Mouse (Mus musculus) limb, embryonic 11.5 days (tissue): Measurements from ENCODE around the gene Nipal3. TPM values are rescaled to one million over a fixed set of nuclear protein-coding genes. Genes with fewer than 3 reads are reported as not detected.
A peak's percentile ranks its signal among the peaks of the same experiment; 100 is the strongest.

Experiments used
- ATAC-seq: fragments of 200-750 bp; cut with Nextera tagmentation; 2 replicates; pipeline ENCODE4 v1.8.0; 2017; ENCODE audit warnings: low read depth; ENCODE audit not compliant: insufficient number of reproducible peaks, low FRiP score, low TSS enrichment
- DNase-seq: peaks from one replicate; pipeline ENCODE4 v3.0.0-alpha.2; 2015; ENCODE audit warnings: low spot score
- H3K27ac ChIP-seq: fragments of 300-500 bp; sonication (generic); replicated peaks from 2 replicates; pipeline ENCODE4 v1.5.1; 2014; ENCODE audit warnings: low read depth, mild to moderate bottlenecking, low read length
- H3K27me3 ChIP-seq: fragments of 300-500 bp; sonication (generic); 2 replicates; pipeline ENCODE4 v1.6.1; 2014; ENCODE audit warnings: mild to moderate bottlenecking, low read length, mixed read lengths; ENCODE audit not compliant: control insufficient read depth, insufficient read depth
- H3K36me3 ChIP-seq: fragments of 300-500 bp; sonication (generic); 2 replicates; pipeline ENCODE4 v1.6.1; 2014; ENCODE audit warnings: mild to moderate bottlenecking, low read length, moderate library complexity, mixed read lengths; ENCODE audit not compliant: control insufficient read depth, insufficient read depth
- H3K4me1 ChIP-seq: fragments of 300-500 bp; sonication (generic); 2 replicates; pipeline ENCODE4 v1.6.1; 2014; ENCODE audit warnings: low read length, mixed read lengths; ENCODE audit not compliant: control insufficient read depth, insufficient read depth
- H3K4me2 ChIP-seq: fragments of 300-500 bp; sonication (generic); 2 replicates; pipeline ENCODE4 v1.6.1; 2014; ENCODE audit warnings: low read depth, mild to moderate bottlenecking, moderate library complexity; ENCODE audit not compliant: severe bottlenecking
- H3K4me3 ChIP-seq: fragments of 300-500 bp; sonication (generic); 2 replicates; pipeline ENCODE4 v1.5.1; 2014; ENCODE audit warnings: low read depth, low read length
- H3K9ac ChIP-seq: fragments of 300-500 bp; sonication (generic); 2 replicates; pipeline ENCODE4 v1.6.1; 2014; ENCODE audit warnings: mild to moderate bottlenecking, low read length
- H3K9me3 ChIP-seq: fragments of 300-500 bp; sonication (generic); 2 replicates; pipeline ENCODE4 v1.6.1; 2016; ENCODE audit warnings: low read length; ENCODE audit not compliant: control insufficient read depth
- WGBS: fragments of 180-500 bp; shearing (Covaris S2); extraction: QIAGEN DNeasy Blood & Tissue Kit; methylation state at CpG from one replicate; pipeline ENCODE4 v1.1.7; 2014; 5-methylcytosine and 5-hydroxymethylcytosine counted together
- polyA plus RNA-seq: library from polyadenylated mRNA; unstranded; fragments of >200 nt; fragmentation: Nextera tagmentation; extraction: Ambion mirVana; gene quantifications from 2 replicates; pipeline ENCODE4 v1.2.1, GENCODE M21; 2014

The Nipal3 gene
- polyA plus RNA-seq, 1 experiment from 2014 or later = 2.1 TPM

DNA sequence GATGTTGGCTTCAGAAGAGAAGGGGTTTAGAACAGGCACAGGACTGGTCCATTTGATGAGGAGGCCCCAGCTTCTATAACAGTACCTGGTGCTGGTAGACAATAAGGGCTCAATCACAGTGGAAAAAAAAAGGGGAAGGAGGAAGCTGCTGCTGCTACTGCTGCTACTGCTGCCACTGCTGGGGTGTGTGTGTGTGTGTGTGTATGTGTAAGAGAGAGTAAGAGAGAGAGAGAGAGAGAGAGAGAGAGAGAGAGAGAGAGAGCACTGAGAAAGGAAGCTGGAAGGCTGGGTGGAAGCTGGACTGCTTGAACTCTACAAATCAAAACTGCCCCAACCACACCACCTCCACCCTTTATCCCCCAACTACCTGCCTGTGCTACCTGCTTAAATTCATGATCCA is 56.9 kb downstream of the Nipal3 start:
- Histone ChIP-seq H3K27ac (no peak overlapping the region), H3K9me3 (no peaks in the 10 kb centered on the region), H3K4me2 (no peak overlapping the region), H3K27me3 (no peaks in the 10 kb centered on the region), H3K9ac (no peak overlapping the region), H3K36me3 (no peaks in the 10 kb centered on the region), H3K4me3 (no peak overlapping the region), H3K4me1 (0 out of 2 replicates have a peak, but pooled peaks cover 9% of the 10 kb centered on the region)
- ATAC-seq = no peak
- DNase-seq = no peak

DNA sequence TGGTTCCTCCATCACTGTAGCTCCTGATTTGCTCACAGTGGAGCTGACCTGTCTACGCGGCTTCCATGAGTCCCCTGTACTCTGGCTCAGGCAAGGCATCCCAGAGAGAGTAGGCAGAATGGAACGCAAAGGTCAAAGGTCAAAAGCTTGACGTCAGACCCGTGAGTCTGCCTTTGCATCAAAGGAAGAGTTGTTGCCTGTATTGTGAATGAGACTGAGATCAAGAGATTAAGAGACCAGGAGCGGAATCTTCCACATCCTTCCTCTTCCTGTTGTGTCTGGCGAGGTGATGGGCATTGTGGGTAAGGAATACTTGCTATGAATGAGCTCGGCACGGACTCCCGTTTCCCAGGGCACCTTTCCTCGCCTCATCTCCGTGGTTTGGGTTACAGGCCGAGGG is 58.5 kb downstream of the Nipal3 start:
- Histone ChIP-seq H3K4me1 (0 out of 2 replicates have a peak, but pooled peaks cover 9% of the 10 kb centered on the region), H3K27ac (no peak overlapping the region), H3K9me3 (no peaks in the 10 kb centered on the region), H3K36me3 (no peaks in the 10 kb centered on the region), H3K9ac (no peak overlapping the region), H3K4me2 (no peak overlapping the region), H3K27me3 (no peaks in the 10 kb centered on the region), H3K4me3 (no peak overlapping the region)
- DNase-seq (no peak), ATAC-seq (no peak)
- WGBS = 67% methylated on average over 13 of the region's 13 CpGs

DNA sequence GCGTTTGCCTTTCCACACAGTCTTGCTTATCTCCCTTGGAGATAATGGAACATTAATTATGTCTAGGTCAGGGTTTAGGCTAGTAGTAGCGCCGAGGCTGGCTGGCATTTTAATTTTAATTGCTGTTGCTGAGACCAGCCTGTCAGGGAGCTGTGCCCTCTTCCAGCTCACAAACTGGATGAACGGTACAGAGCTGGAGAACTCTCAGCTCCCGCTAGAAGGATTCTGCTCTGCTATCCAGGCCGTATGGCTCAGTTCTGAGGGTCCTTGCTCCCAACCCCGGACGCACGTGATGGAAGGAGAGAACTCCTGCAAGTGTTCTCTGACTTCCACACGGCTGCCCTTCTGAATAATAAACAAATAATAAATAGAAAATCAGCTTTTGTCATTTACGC is 60.4 kb downstream of the Nipal3 start:
- Histone ChIP-seq H3K27ac (no peak overlapping the region), H3K4me2 (peak overlapping the region; percentile 85), H3K4me1 (0 out of 2 replicates have a peak, but pooled peaks cover 9% of the 10 kb centered on the region), H3K36me3 (no peaks in the 10 kb centered on the region), H3K9ac (peak overlapping the region; percentile 51; the same call in 1 of the 2 replicates), H3K9me3 (no peaks in the 10 kb centered on the region), H3K27me3 (no peaks in the 10 kb centered on the region), H3K4me3 (peak overlapping the region; percentile 60)
- no peak for DNase-seq
- no peak for ATAC-seq
- 25% methylated on average over 11 of the region's 11 CpGs for WGBS

DNA sequence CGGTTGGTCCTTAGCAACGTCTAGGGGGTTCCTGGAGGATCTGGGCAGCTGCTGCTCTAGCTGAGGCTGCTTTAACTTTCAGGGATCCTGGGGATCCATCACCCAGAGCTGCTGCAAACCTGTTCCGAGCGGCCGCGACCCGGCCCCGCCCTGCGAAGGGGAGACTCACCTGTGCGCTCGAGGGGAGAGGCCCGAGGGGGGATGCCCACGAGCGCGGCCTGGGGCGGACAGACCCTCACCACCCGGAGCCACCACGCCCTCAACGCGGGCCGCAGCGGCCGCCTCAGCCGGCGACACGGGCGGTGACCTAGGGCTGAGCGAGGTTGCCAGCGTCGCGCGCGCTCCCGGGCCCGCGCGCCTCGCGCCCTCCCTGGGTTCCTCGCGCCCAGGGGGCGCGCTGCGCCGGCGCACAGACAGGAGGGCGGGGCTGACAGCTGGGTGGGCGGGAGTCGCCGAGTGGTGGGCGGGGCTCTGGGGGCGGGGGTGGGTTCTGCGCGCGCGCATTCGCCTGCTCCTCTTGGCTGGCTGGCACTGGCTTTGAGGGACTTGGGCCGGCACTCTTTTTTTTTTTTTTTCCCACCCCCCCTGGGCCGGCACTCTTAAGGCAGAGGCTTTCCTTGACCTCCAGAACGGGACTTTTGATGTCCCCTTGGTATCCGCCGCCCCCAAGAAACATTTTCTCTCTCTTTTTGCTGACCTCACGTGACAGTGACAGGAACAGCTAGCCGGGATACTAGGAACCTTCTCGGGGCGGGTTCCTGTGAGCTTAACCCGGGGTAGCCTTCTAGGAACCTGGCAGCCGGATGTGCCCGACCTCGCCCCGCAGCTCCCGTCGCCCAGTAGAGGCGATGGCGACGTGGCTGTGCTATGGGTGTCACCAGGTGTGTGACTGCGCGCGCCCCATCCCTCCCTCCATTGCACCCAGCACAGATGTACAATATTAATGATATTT is 61.1 kb downstream of the Nipal3 start, which contains the start of gene Rcan3:
TSS of gene Rcan3 (minus strand) at position 411 of the 952 bp plus-strand sequence.
- under 1% methylated on average over 54 of the region's 79 CpGs for WGBS
- Histone ChIP-seq H3K4me2 (peak within 1 kb of the TSS; percentile 85), H3K9ac (peak within 1 kb of the TSS; percentile 78), H3K9me3 (no peaks in the 10 kb centered on the region), H3K27me3 (no peaks in the 10 kb centered on the region), H3K4me3 (peak within 1 kb of the TSS; percentile 60), H3K4me1 (0 out of 2 replicates have a peak, but pooled peaks cover 9% of the 10 kb centered on the region), H3K27ac (no peak within 1 kb of the TSS), H3K36me3 (no peaks in the 10 kb centered on the region)
- DNase-seq (peak; percentile 86), ATAC-seq (peak; percentile 67; the same call in 1 of the 2 replicates)

DNA sequence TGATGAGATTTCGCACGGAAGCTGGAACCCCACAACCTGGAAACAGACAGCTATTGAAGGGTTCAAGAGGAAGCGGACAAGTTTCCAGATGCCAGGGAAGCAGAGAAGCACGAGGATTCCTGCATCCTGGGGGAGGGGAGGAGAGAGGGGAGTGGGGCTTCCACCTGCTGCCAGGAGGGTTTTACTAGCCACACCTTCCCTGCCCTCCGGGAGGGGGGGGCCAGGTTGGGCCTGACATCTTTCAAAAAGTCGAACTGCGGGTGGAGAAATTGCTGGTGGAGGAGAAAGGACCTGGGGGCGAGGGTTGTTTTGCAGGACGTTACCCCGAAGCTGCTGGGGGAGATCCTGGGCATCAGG is 61.8 kb downstream of the Nipal3 start:
- peak overlapping the region; percentile 60 for H3K4me3 ChIP-seq
- DNase-seq = no peak
- H3K4me2 ChIP-seq = peak overlapping the region; percentile 85
- H3K9ac ChIP-seq = peak overlapping the region; percentile 78
- WGBS = 7% methylated on average over 10 of the region's 10 CpGs
- H3K4me1 ChIP-seq = 0 out of 2 replicates have a peak, but pooled peaks cover 9% of the 10 kb centered on the region
- H3K36me3 ChIP-seq = no peaks in the 10 kb centered on the region
- no peak for ATAC-seq
- no peaks in the 10 kb centered on the region for H3K27me3 ChIP-seq
- no peak overlapping the region for H3K27ac ChIP-seq
- no peaks in the 10 kb centered on the region for H3K9me3 ChIP-seq

DNA sequence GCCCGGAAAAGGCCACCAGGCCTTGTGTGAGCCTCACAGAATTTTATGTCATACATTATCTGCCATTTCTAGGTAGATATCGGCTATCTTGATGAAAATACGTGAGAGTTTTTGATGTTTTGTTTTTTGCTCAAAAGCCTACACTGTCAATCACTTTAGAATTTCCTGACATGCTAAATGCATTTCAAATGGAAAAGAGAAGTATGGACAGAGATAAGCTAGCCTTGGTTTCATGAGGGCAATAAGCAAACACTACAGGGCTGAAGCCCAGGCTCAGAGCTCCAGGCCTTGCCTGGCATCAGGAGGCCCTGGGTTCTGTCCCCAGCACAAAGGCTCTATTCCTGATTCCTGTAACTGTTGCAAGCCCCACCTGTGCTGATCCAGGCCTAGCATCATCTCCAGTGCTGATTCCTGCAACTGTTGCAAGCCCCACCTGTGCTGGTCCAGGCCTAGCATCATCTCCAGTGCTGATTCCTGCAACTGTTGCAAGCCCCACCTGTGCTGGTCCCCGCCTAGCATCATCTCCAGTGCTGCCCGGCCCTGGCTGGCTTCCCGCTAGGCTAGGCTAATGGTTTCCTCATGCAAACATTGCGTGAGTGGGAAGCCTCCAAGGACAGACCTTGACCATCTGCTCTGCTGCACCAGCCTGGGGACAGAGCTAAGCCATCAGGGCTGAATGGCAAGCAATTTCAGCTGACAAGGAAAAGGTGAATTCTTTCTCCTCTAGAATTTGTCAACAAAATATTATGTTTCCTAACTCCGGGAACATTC is 64.7 kb downstream of the Nipal3 start:
- no peak overlapping the region for H3K9ac ChIP-seq
- H3K4me3 ChIP-seq = no peak overlapping the region
- H3K9me3 ChIP-seq = no peaks in the 10 kb centered on the region
- ATAC-seq = no peak
- DNase-seq = no peak
- H3K27ac ChIP-seq = no peak overlapping the region
- WGBS = 75% methylated on average over 8 of the region's 8 CpGs
- H3K4me1 ChIP-seq = 0 out of 2 replicates have a peak, but pooled peaks cover 9% of the 10 kb centered on the region
- no peaks in the 10 kb centered on the region for H3K36me3 ChIP-seq
- no peak overlapping the region for H3K4me2 ChIP-seq
- no peaks in the 10 kb centered on the region for H3K27me3 ChIP-seq

DNA sequence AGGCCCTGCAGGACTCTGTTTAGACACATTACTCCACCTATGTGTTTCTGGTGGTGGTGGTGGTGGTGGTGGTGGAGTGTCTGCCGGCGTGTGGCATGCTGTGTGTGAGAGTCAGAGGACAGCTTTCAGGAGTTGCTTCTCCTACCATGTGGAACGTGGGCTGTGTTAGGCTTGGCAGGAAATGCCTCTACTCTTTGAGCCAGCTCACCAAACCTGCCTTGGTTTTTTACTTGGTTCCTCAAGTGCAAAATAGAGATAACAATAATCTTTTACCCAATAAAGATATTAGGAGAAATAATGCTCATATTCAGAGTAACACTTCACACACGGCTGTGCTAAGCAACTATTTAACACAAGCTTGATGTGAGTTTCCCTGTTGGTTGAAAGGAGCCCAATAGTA is 65.5 kb downstream of the Nipal3 start:
- H3K27ac ChIP-seq = no peak overlapping the region
- no peak overlapping the region for H3K9ac ChIP-seq
- ATAC-seq = no peak

DNA sequence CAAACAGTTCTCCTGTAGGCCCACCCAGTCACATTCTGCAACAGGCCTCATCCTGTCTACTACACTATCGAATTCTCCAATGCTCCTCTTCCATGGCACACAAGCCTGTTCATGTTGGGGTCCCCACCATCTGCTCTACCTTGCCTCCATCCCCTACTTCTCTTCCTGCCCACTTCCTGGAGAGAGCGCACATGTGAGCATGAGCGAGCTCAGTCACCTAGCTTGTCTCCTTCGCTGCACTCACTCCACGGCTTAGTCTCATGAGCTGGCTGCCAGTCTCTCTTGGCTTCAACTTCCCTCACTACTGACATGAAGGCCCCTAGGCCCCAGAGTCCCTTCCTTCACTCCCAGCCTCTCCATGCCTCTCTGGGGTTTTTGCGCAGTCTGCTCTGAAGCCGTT is 68.3 kb downstream of the Nipal3 start:
- DNase-seq (no peak), ATAC-seq (no peak)
- H3K27me3 ChIP-seq = no peaks in the 10 kb centered on the region
- no peaks in the 10 kb centered on the region for H3K9me3 ChIP-seq
- H3K4me3 ChIP-seq = no peak overlapping the region
- no peak overlapping the region for H3K4me2 ChIP-seq
- WGBS = 92% methylated on average over 7 of the region's 7 CpGs
- no peaks in the 10 kb centered on the region for H3K36me3 ChIP-seq
- H3K4me1 ChIP-seq = no peaks in the 10 kb centered on the region
- no peak overlapping the region for H3K27ac ChIP-seq
- no peak overlapping the region for H3K9ac ChIP-seq

More for the DNA sequence above, 65.5 kb downstream of the Nipal3 start:
- 0 out of 2 replicates have a peak, but pooled peaks cover 6% of the 10 kb centered on the region for H3K4me1 ChIP-seq
- no peaks in the 10 kb centered on the region for H3K27me3 ChIP-seq
- H3K9me3 ChIP-seq = no peaks in the 10 kb centered on the region
- 83% methylated on average over 4 of the region's 4 CpGs for WGBS
- H3K4me2 ChIP-seq = no peak overlapping the region
- H3K4me3 ChIP-seq = no peak overlapping the region
- DNase-seq = no peak
- no peaks in the 10 kb centered on the region for H3K36me3 ChIP-seq
